Mouse (Mus musculus): Measurements from ENCODE around the gene Sertad3.

GRCm38 (mm10) chr7:27427387-27427786 lies 46.2 kb upstream of the Sertad3 start:
- TF ChIP-seq POLR2A (IDR thresholded peaks at IDR 0.05; ENCODE audit: insufficient read depth, low read depth, low read length) (no peak), CTCF (IDR thresholded peaks at IDR 0.05; ENCODE audit: insufficient read depth, low read depth, low read length) (no peak)

Data from olfactory bulb, adult 2 months (tissue).